In genomic region chr10:95576876-95577566, GRCm38 (mm10) we compare ENCODE assay signal across 10 mouse cellular contexts. TPM values are rescaled to one million over a fixed set of nuclear protein-coding genes. Genes with fewer than 3 reads are reported as not detected.
DNase-seq lines count a peak whose midpoint lies in the region; ATAC-seq and TF ChIP-seq lines count a peak whose summit lies in the region.
"Had no signal": no experiment of that assay in that cellular context is flagged by ENCODE, and none has a peak within 500 bp of the region (broad histone marks: within the 10 kb centered on the region; RNA-seq: fewer than 3 reads in every experiment).

No protein-coding gene starts in this region.

- no peak overlapping the region for H3K4me3 ChIP-seq in forebrain, embryonic 14.5 days (ENCODE audit: low read depth, low read length)
- no peak overlapping the region for H3K4me3 ChIP-seq in forebrain, embryonic 12.5 days (replicated peaks)
- H3K4me3 ChIP-seq in hindbrain, postnatal 0 days (ENCODE audit: low read length), result no peak overlapping the region
- H3K4me3 ChIP-seq in midbrain, embryonic 12.5 days, result no peak overlapping the region
- H3K4me3 ChIP-seq: erythroblast, embryonic 14.5 days had no signal

- no peak overlapping the region for H3K9ac ChIP-seq in forebrain, embryonic 14.5 days (ENCODE audit: low read length)
- H3K9ac ChIP-seq in forebrain, embryonic 12.5 days, result no peak overlapping the region
- no peak overlapping the region for H3K9ac ChIP-seq in hindbrain, postnatal 0 days (replicated peaks; ENCODE audit: low read length)
- no peak overlapping the region for H3K9ac ChIP-seq in midbrain, embryonic 12.5 days (replicated peaks)

- H3K27ac ChIP-seq in forebrain, embryonic 14.5 days (ENCODE audit: low read depth, low read length), result no peak overlapping the region
- H3K27ac ChIP-seq in forebrain, embryonic 12.5 days, result no peak overlapping the region
- H3K27ac ChIP-seq in hindbrain, postnatal 0 days, result no peak overlapping the region
- peak overlapping the region; percentile 26; the same call in 1 of the 2 replicates for H3K27ac ChIP-seq in midbrain, embryonic 12.5 days (replicated peaks)
- H3K27ac ChIP-seq: macrophage had no signal

- DNase-seq in forebrain, embryonic 14.5 days (ENCODE audit: low spot score), result peak; percentile 37
- peak; percentile 90 for DNase-seq in R1 (ENCODE audit: low read depth, low spot score)
- peak; percentile 34 for DNase-seq in hindbrain, postnatal 0 days (ENCODE audit: low spot score)
- DNase-seq in left cerebral cortex, adult 18-20 months (ENCODE audit: low spot score in 2 of 2), result no peak
- no peak for DNase-seq in gastrocnemius, postnatal 4 days (ENCODE audit: low spot score in 2 of 2)

- 0 out of 2 replicates have a peak, but pooled peaks have one; percentile 44 for ATAC-seq in forebrain, embryonic 14.5 days
- ATAC-seq in forebrain, embryonic 12.5 days (ENCODE audit: low FRiP score), result no peak
- no peak for ATAC-seq in hindbrain, postnatal 0 days
- ATAC-seq in midbrain, embryonic 12.5 days (ENCODE audit: low FRiP score, low read depth), result peak; percentile 49; the same call in 1 of the 2 replicates
- no peak for ATAC-seq in megakaryocyte-erythroid progenitor cell, adult 5-6 weeks (replicated peaks; ENCODE audit: low FRiP score, low TSS enrichment, poor library complexity, severe bottlenecking)

- TF ChIP-seq CTCF in hindbrain, postnatal 0 days (IDR thresholded peaks at IDR 0.05; ENCODE audit: low read depth), result no peak

- H3K4me1 ChIP-seq in forebrain, embryonic 14.5 days (ENCODE audit: control insufficient read depth, insufficient read depth, low read length), result 0 out of 2 replicates have a peak, but pooled peaks cover 8% of the 10 kb centered on the region
- H3K4me1 ChIP-seq in forebrain, embryonic 12.5 days, result peaks cover 15% of the 10 kb centered on the region
- H3K4me1 ChIP-seq in hindbrain, postnatal 0 days (ENCODE audit: insufficient read depth, low read length), result no peaks in the 10 kb centered on the region
- H3K4me1 ChIP-seq in midbrain, embryonic 12.5 days, result peaks cover 16% of the 10 kb centered on the region; the same call in 1 of the 2 replicates

- H3K9me3 ChIP-seq in forebrain, embryonic 14.5 days (replicated peaks; ENCODE audit: control insufficient read depth, low read length), result no peaks in the 10 kb centered on the region
- H3K9me3 ChIP-seq in forebrain, embryonic 12.5 days, result no peaks in the 10 kb centered on the region
- H3K9me3 ChIP-seq in hindbrain, postnatal 0 days (ENCODE audit: low read length), result no peaks in the 10 kb centered on the region
- H3K9me3 ChIP-seq in midbrain, embryonic 12.5 days, result no peaks in the 10 kb centered on the region

- H3K4me2 ChIP-seq in forebrain, embryonic 14.5 days (ENCODE audit: low read length), result no peak overlapping the region
- H3K4me2 ChIP-seq in forebrain, embryonic 12.5 days, result no peak overlapping the region
- no peak overlapping the region for H3K4me2 ChIP-seq in hindbrain, postnatal 0 days (ENCODE audit: low read depth, low read length)
- H3K4me2 ChIP-seq in midbrain, embryonic 12.5 days (replicated peaks), result no peak overlapping the region

- 39% methylated on average over 14 of the region's 14 CpGs for WGBS in forebrain, embryonic 14.5 days
- WGBS in forebrain, embryonic 12.5 days, result 50% methylated on average over 14 of the region's 14 CpGs
- WGBS in hindbrain, postnatal 0 days, result 43% methylated on average over 14 of the region's 14 CpGs
- 47% methylated on average over 14 of the region's 14 CpGs for WGBS in midbrain, embryonic 12.5 days

- H3K27me3 ChIP-seq in forebrain, embryonic 14.5 days (replicated peaks; ENCODE audit: control insufficient read depth, insufficient read depth, low read length), result no peaks in the 10 kb centered on the region
- H3K27me3 ChIP-seq in forebrain, embryonic 12.5 days, result no peaks in the 10 kb centered on the region
- H3K27me3 ChIP-seq in hindbrain, postnatal 0 days (ENCODE audit: insufficient read depth, low read length), result no peaks in the 10 kb centered on the region
- H3K27me3 ChIP-seq in midbrain, embryonic 12.5 days, result no peaks in the 10 kb centered on the region

- H3K36me3 ChIP-seq in forebrain, embryonic 14.5 days (ENCODE audit: control insufficient read depth, insufficient read depth, low read length), result no peaks in the 10 kb centered on the region
- no peaks in the 10 kb centered on the region for H3K36me3 ChIP-seq in forebrain, embryonic 12.5 days (replicated peaks)
- no peaks in the 10 kb centered on the region for H3K36me3 ChIP-seq in hindbrain, postnatal 0 days (ENCODE audit: insufficient read depth, low read length)
- no peaks in the 10 kb centered on the region for H3K36me3 ChIP-seq in midbrain, embryonic 12.5 days

RNA-seq across cellular contexts. Expression of gene Nudt4, which starts 13.1 kb away (rescaled TPM):
- polyA plus RNA-seq in forebrain, embryonic 14.5 days (2014; fragmentation: Nextera tagmentation; extraction: Ambion mirVana), result 79.8 and 85.0 TPM in 2 replicates
- 107 and 108 TPM in 2 replicates for polyA plus RNA-seq in forebrain, embryonic 12.5 days (2016; fragmentation: Nextera tagmentation; extraction: Ambion mirVana)
- 52.3 and 55.5 TPM in 2 replicates for total RNA-seq in hindbrain, postnatal 0 days (2014; rRNA removed)
- 64.3 and 64.7 TPM in 2 replicates for polyA plus RNA-seq in hindbrain, postnatal 0 days (2015; fragmentation: Nextera tagmentation; extraction: Ambion mirVana)
- 124 and 125 TPM in 2 replicates for polyA plus RNA-seq in midbrain, embryonic 12.5 days (2016; fragmentation: Nextera tagmentation; extraction: Ambion mirVana)
- total RNA-seq in left cerebral cortex, adult 18-20 months (2021), result 100 to 1,000 TPM; 140 to 145 TPM
- total RNA-seq in gastrocnemius, postnatal 4 days (2021), result 100 to 1,000 TPM; 213 to 216 TPM
- total RNA-seq in megakaryocyte-erythroid progenitor cell, adult 5-6 weeks (2014; fragmentation: Nextera tagmentation), result 39.8 and 49.8 TPM in 2 replicates
- total RNA-seq in megakaryocyte-erythroid progenitor cell, adult 5-6 weeks (2017), result 49.0 and 77.4 TPM in 2 replicates

Comparison
In these comparisons a context has a peak if more than half of its experiments do, and no peak if none do; other contexts are left out.
1. ATAC-seq: peak in forebrain, embryonic 14.5 days (single experiment) and midbrain, embryonic 12.5 days (single experiment); none in forebrain, embryonic 12.5 days (single experiment), hindbrain, postnatal 0 days (single experiment) and megakaryocyte-erythroid progenitor cell, adult 5-6 weeks (single experiment).
2. DNase-seq: peak in forebrain, embryonic 14.5 days (single experiment), R1 (single experiment) and hindbrain, postnatal 0 days (single experiment); none in left cerebral cortex, adult 18-20 months (0 of 2) and gastrocnemius, postnatal 4 days (0 of 2).